Mouse (Mus musculus) stomach, postnatal 0 days (tissue): ENCODE measurements around the gene Il13ra1. TPM values are rescaled to one million over a fixed set of nuclear protein-coding genes. Genes with fewer than 3 reads are reported as not detected.

Experiments used
- ATAC-seq: fragments of 200-750 bp; cut with Nextera tagmentation; 2 replicates; pipeline ENCODE4 v1.8.0; 2017; ENCODE audit not compliant: low FRiP score, low TSS enrichment
- DNase-seq: peaks from one replicate; pipeline ENCODE4 v3.0.0-alpha.2; 2016; ENCODE audit warnings: low spot score
- H3K27ac ChIP-seq: fragments of 300-500 bp; sonication (generic); replicated peaks from 2 replicates; pipeline ENCODE4 v1.5.1; 2014; ENCODE audit warnings: mild to moderate bottlenecking, control low read depth
- H3K27me3 ChIP-seq: fragments of 300-500 bp; sonication (generic); 2 replicates; pipeline ENCODE4 v1.6.1; 2014; ENCODE audit warnings: low read length; ENCODE audit not compliant: control insufficient read depth, insufficient read depth
- H3K36me3 ChIP-seq: fragments of 300-500 bp; sonication (generic); 2 replicates; pipeline ENCODE4 v1.6.1; 2014; ENCODE audit warnings: low read length, mixed read lengths; ENCODE audit not compliant: control insufficient read depth, insufficient read depth
- H3K4me1 ChIP-seq: fragments of 300-500 bp; sonication (generic); replicated peaks from 2 replicates; pipeline ENCODE4 v1.6.1; 2014; ENCODE audit warnings: antibody characterized with exemption; ENCODE audit not compliant: control insufficient read depth, insufficient read depth
- H3K4me2 ChIP-seq: fragments of 300-500 bp; sonication (generic); replicated peaks from 2 replicates; pipeline ENCODE4 v1.6.1; 2014; ENCODE audit warnings: low read depth, mild to moderate bottlenecking, control low read depth, moderate library complexity
- H3K4me3 ChIP-seq: fragments of 300-500 bp; sonication (generic); 2 replicates; pipeline ENCODE4 v1.5.1; 2014; ENCODE audit warnings: low read depth, low read length, control low read depth
- H3K9ac ChIP-seq: fragments of 300-500 bp; sonication (generic); 2 replicates; pipeline ENCODE4 v1.6.1; 2014; ENCODE audit warnings: mild to moderate bottlenecking, low read length, control low read depth, mixed read lengths
- H3K9me3 ChIP-seq: fragments of 300-500 bp; sonication (generic); 2 replicates; pipeline ENCODE4 v1.6.1; 2016; ENCODE audit warnings: low read length; ENCODE audit not compliant: control insufficient read depth
- CTCF ChIP-seq: IDR thresholded peaks from 2 replicates; pipeline ENCODE4 v1.5.1; 2016; ENCODE audit warnings: antibody characterized with exemption, low read depth, mild to moderate bottlenecking, moderate library complexity
- EP300 ChIP-seq: optimal IDR thresholded peaks from 2 replicates; pipeline ENCODE3; 2016; ENCODE audit warnings: antibody characterized with exemption
- WGBS: fragments of 180-500 bp; shearing (Covaris S2); extraction: QIAGEN DNeasy Blood & Tissue Kit; methylation state at CpG from one replicate; pipeline ENCODE4 v1.1.7; 2014; 5-methylcytosine and 5-hydroxymethylcytosine counted together
- polyA plus RNA-seq: library from polyadenylated mRNA; unstranded; fragments of >200 nt; fragmentation: Nextera tagmentation; extraction: Ambion mirVana; gene quantifications from 2 replicates; pipeline ENCODE4 v1.2.1, GENCODE M21; 2015

The Il13ra1 gene
- polyA plus RNA-seq, 1 experiment from 2014 or later: 20.7 TPM

- Histone ChIP-seq H3K27ac (no peak overlapping the region), H3K4me1 (no peaks in the 10 kb centered on the region), H3K4me2 (no peak overlapping the region), H3K9me3 (no peaks in the 10 kb centered on the region), H3K9ac (no peak overlapping the region), H3K27me3 (no peaks in the 10 kb centered on the region), H3K36me3 (no peaks in the 10 kb centered on the region), H3K4me3 (no peak overlapping the region)
- DNase-seq (no peak), ATAC-seq (no peak)
- TF ChIP-seq CTCF (no peak), EP300 (no peak)
- 45% methylated on average over 1 of the region's 1 CpGs for WGBS
Observed at GRCm38 (mm10) chrX:36129771-36130108, 17.8 kb downstream of the Il13ra1 start.

- no peak overlapping the region for H3K27ac ChIP-seq
- no peak overlapping the region for H3K4me2 ChIP-seq
- H3K9me3 ChIP-seq: no peaks in the 10 kb centered on the region
- H3K9ac ChIP-seq: no peak overlapping the region
- WGBS: 47% methylated on average over 1 of the region's 1 CpGs
- H3K4me3 ChIP-seq: no peak overlapping the region
- H3K4me1 ChIP-seq: no peaks in the 10 kb centered on the region
- ATAC-seq (no peak), DNase-seq (no peak)
- no peaks in the 10 kb centered on the region for H3K36me3 ChIP-seq
- no peak for TF ChIP-seq EP300
- no peak for TF ChIP-seq CTCF
- no peaks in the 10 kb centered on the region for H3K27me3 ChIP-seq
Observed at GRCm38 (mm10) chrX:36136346-36136745, 24.4 kb downstream of the Il13ra1 start.

- Histone ChIP-seq H3K27me3 (no peaks in the 10 kb centered on the region), H3K9ac (no peak overlapping the region), H3K4me1 (no peaks in the 10 kb centered on the region), H3K4me3 (no peak overlapping the region), H3K4me2 (no peak overlapping the region), H3K36me3 (no peaks in the 10 kb centered on the region), H3K27ac (no peak overlapping the region), H3K9me3 (no peaks in the 10 kb centered on the region)
- TF ChIP-seq EP300: no peak
- TF ChIP-seq CTCF: no peak
- WGBS: 54% methylated on average over 6 of the region's 6 CpGs
- no peak for ATAC-seq
- no peak for DNase-seq
Observed at GRCm38 (mm10) chrX:36141994-36142639, 30.2 kb downstream of the Il13ra1 start.

DNA sequence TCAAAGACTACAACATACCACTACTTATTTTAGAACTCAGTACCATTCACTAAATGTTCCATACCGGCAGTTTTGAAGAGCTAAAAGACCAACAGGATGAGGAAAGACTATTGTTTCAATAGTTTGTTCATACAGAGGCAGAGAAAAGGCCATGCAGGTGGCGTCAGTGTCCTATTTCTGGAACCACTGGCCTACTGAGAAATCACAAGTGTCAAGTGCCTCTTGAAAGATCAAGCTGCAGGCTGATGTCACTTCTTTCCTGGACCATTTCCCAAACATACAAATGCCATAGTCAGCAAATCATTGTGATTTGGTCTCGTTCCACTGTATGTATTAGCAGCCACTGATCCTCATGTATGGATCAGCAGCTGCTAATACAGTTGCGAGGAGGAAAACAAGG lies 34.8 kb downstream of the Il13ra1 start:
- Histone ChIP-seq H3K27ac (no peak overlapping the region), H3K27me3 (no peaks in the 10 kb centered on the region), H3K9ac (no peak overlapping the region), H3K9me3 (no peaks in the 10 kb centered on the region), H3K36me3 (no peaks in the 10 kb centered on the region), H3K4me2 (no peak overlapping the region), H3K4me1 (no peaks in the 10 kb centered on the region), H3K4me3 (no peak overlapping the region)
- no peak for TF ChIP-seq CTCF
- no peak for TF ChIP-seq EP300
- WGBS: 49% methylated on average over 4 of the region's 4 CpGs
- no peak for DNase-seq
- ATAC-seq: no peak

- H3K36me3 ChIP-seq: no peaks in the 10 kb centered on the region
- ATAC-seq: no peak
Observed at GRCm38 (mm10) chrX:36150100-36150499, 38.2 kb downstream of the Il13ra1 start.

DNA sequence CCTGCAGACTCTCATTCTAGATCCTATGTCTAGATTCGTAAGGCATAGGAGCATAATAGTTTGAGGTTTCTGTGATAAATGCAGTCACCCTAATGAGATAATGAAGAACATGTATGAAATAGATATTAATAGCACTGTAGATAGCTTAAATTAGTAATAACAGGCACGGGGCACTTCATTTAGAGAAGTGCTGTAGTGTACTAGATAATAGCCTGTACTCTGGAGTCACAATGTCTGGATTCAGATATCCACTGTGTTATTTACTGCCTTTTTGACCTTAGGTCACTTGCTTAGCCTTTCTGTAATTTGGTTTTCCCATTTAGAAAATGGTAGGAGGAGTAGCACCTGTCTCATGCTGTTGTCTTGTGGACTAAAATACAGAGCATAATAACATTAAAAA lies 44.8 kb downstream of the Il13ra1 start:
- H3K27me3 ChIP-seq: no peaks in the 10 kb centered on the region
- WGBS: 68% methylated on average over 2 of the region's 2 CpGs
- ATAC-seq (no peak), DNase-seq (no peak)
- no peak overlapping the region for H3K4me3 ChIP-seq
- H3K4me1 ChIP-seq: no peaks in the 10 kb centered on the region
- H3K9ac ChIP-seq: no peak overlapping the region
- no peak overlapping the region for H3K4me2 ChIP-seq
- TF ChIP-seq CTCF (no peak), EP300 (no peak)
- H3K27ac ChIP-seq: no peak overlapping the region
- H3K9me3 ChIP-seq: no peaks in the 10 kb centered on the region
- H3K36me3 ChIP-seq: no peaks in the 10 kb centered on the region

More at GRCm38 (mm10) chrX:36150100-36150499, 38.2 kb downstream of the Il13ra1 start:
- Histone ChIP-seq H3K27me3 (no peaks in the 10 kb centered on the region), H3K27ac (no peak overlapping the region), H3K9me3 (no peaks in the 10 kb centered on the region), H3K4me1 (no peaks in the 10 kb centered on the region), H3K9ac (no peak overlapping the region), H3K4me2 (no peak overlapping the region), H3K4me3 (no peak overlapping the region)
- TF ChIP-seq EP300 (no peak), CTCF (peak; percentile 48)
- DNase-seq: no peak
